Mouse (Mus musculus) bone marrow macrophage, adult 2 months (primary cell): Measurements from ENCODE around the gene Mindy3.

ENCODE experiments used
- CTCF ChIP-seq: IDR thresholded peaks from 2 replicates; pipeline ENCODE4 v1.5.1; 2012; ENCODE audit warnings: low read depth, mild to moderate bottlenecking, low read length, moderate library complexity
- POLR2A ChIP-seq: IDR thresholded peaks from 2 replicates; pipeline ENCODE4 v1.6.1; 2012; ENCODE audit warnings: mild to moderate bottlenecking, low read depth, low read length, borderline replicate concordance

DNA sequence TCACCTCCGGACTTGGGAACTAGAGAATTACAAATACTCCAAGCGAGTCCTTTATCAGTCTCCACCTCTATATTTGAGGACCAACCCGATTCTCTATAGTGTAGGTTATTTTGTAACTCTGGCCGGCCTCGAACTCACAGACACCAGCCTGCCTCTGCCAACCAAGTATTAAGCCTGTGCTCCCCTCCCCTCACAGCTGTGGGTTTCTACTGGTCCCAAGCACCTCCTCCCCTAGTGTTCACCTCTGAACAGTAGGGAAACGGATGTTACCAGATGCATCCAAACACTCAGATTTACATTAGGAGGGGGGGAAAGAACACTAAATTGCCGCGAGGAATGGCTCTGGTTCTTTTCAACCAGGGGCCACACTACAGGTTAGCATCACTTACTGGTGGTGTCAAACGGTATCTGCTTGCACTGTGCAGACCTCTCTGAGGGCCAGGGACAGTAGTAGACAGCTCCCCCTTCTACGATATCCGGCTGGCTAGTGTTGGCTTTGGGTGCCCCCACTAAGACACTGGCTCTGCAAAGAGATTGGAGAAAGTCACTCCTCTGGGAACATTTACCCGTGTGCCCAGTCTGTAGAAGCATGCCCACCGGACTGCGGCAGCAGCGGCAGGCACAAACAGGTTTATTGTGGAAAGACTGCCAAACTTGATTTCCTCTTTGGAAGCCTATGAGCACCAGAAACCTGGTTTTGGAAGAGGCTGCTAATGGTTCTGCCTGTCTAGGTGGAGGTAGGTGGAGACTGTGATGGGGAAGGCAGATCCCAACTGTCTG is 118.6 kb downstream of the Mindy3 start:
- TF ChIP-seq POLR2A (no peak), CTCF (no peak)
